ENCODE assay signal across 7 mouse cellular contexts in the genomic region with DNA sequence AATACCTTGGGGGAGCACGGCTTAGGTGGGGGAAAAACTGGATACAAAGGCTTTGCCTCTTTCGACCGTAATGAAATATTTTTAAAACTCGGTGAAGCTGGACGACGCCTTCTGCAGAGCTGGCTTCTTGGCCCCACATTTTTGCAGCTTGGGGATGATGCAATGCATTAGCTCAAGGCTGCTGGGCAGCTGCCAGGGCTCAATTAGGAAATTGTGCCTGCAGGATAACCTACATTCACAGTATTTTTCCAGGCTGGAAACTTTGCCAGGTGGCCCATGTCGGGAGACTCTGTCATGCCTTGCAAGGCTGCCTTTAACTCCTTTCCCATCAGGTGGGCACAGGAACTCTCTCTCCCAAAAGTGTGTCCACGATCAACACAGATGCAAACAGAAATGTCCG. TPM values are rescaled to one million over a fixed set of nuclear protein-coding genes. Genes with fewer than 3 reads are reported as not detected.
DNase-seq lines count a peak whose midpoint lies in the region; ATAC-seq and TF ChIP-seq lines count a peak whose summit lies in the region.

No protein-coding gene starts in this region.

- H3K27ac ChIP-seq in heart, embryonic 12.5 days (ENCODE audit: poor library complexity, severe bottlenecking): peak overlapping the region; percentile 67
- H3K27ac ChIP-seq in limb, embryonic 12.5 days: peak overlapping the region; percentile 93
- H3K27ac ChIP-seq in stomach, embryonic 16.5 days (ENCODE audit: low read length): peak overlapping the region; percentile 64
- H3K27ac ChIP-seq in thymus, adult 2 months (ENCODE audit: control insufficient read depth, insufficient read depth, low read length): no peak overlapping the region

- H3K4me2 ChIP-seq in heart, embryonic 12.5 days: no peak overlapping the region
- no peak overlapping the region for H3K4me2 ChIP-seq in limb, embryonic 12.5 days
- H3K4me2 ChIP-seq in stomach, embryonic 16.5 days (ENCODE audit: low read depth, low read length): no peak overlapping the region

- peak; percentile 84 for DNase-seq in urinary bladder, postnatal 14 days (ENCODE audit: low spot score)
- DNase-seq in urinary bladder, postnatal 10 days (ENCODE audit: low spot score): no peak
- peak; percentile 96 for DNase-seq in cerebellum, adult 9-10 months
- no peak for DNase-seq in thymus, adult 2 months

- H3K27me3 ChIP-seq in heart, embryonic 12.5 days (replicated peaks): no peaks in the 10 kb centered on the region
- H3K27me3 ChIP-seq in limb, embryonic 12.5 days: no peaks in the 10 kb centered on the region
- H3K27me3 ChIP-seq in stomach, embryonic 16.5 days (ENCODE audit: control insufficient read depth, insufficient read depth, low read length): no peaks in the 10 kb centered on the region
- no peaks in the 10 kb centered on the region for H3K27me3 ChIP-seq in thymus, adult 2 months (ENCODE audit: control insufficient read depth, insufficient read depth, low read length)

- no peak for TF ChIP-seq POLR2A in thymus, adult 2 months (IDR thresholded peaks at IDR 0.05; ENCODE audit: control insufficient read depth, extremely low read depth, insufficient read depth, low read length, poor library complexity)

- no peak overlapping the region for H3K9ac ChIP-seq in heart, embryonic 12.5 days
- no peak overlapping the region for H3K9ac ChIP-seq in limb, embryonic 12.5 days (replicated peaks)
- 0 out of 2 replicates have a peak overlapping the region, but pooled peaks have one; percentile 12 for H3K9ac ChIP-seq in stomach, embryonic 16.5 days (ENCODE audit: low read length)

- H3K9me3 ChIP-seq in heart, embryonic 12.5 days (replicated peaks): 0 out of 2 replicates have a peak, but pooled peaks cover 3% of the 10 kb centered on the region
- no peaks in the 10 kb centered on the region for H3K9me3 ChIP-seq in limb, embryonic 12.5 days
- no peaks in the 10 kb centered on the region for H3K9me3 ChIP-seq in stomach, embryonic 16.5 days (replicated peaks; ENCODE audit: control insufficient read depth, low read length)

- no peaks in the 10 kb centered on the region for H3K36me3 ChIP-seq in heart, embryonic 12.5 days
- no peaks in the 10 kb centered on the region for H3K36me3 ChIP-seq in limb, embryonic 12.5 days
- H3K36me3 ChIP-seq in stomach, embryonic 16.5 days (ENCODE audit: control insufficient read depth, insufficient read depth, low read length): no peaks in the 10 kb centered on the region
- H3K36me3 ChIP-seq in thymus, adult 2 months (ENCODE audit: control insufficient read depth, insufficient read depth, low read length): no peaks in the 10 kb centered on the region

- no peak overlapping the region for H3K4me3 ChIP-seq in heart, embryonic 12.5 days
- no peak overlapping the region for H3K4me3 ChIP-seq in limb, embryonic 12.5 days (replicated peaks)
- no peak overlapping the region for H3K4me3 ChIP-seq in stomach, embryonic 16.5 days (replicated peaks; ENCODE audit: low read length)
- no peak overlapping the region for H3K4me3 ChIP-seq in thymus, adult 2 months (ENCODE audit: control insufficient read depth, insufficient read depth, low read length)

- ATAC-seq in heart, embryonic 12.5 days (ENCODE audit: insufficient number of reproducible peaks, low FRiP score): no peak; the same call in 1 of the 2 replicates
- ATAC-seq in limb, embryonic 12.5 days (ENCODE audit: insufficient number of reproducible peaks, insufficient read depth, low FRiP score, low TSS enrichment, low read depth): no peak
- ATAC-seq in stomach, embryonic 16.5 days (ENCODE audit: insufficient read depth, low FRiP score): no peak

- no peak for TF ChIP-seq CTCF in thymus, adult 2 months (IDR thresholded peaks at IDR 0.05; ENCODE audit: borderline replicate concordance, control insufficient read depth, extremely low read depth, insufficient read depth, low read length, poor library complexity)

- 57% methylated on average over 9 of the region's 9 CpGs for WGBS in heart, embryonic 12.5 days
- 55% methylated on average over 9 of the region's 9 CpGs for WGBS in limb, embryonic 12.5 days
- WGBS in stomach, embryonic 16.5 days: 30% methylated on average over 9 of the region's 9 CpGs
- WGBS in thymus, adult 2 months: 89% methylated on average over 9 of the region's 9 CpGs

- peaks cover 45% of the 10 kb centered on the region for H3K4me1 ChIP-seq in heart, embryonic 12.5 days (replicated peaks)
- peaks cover 47% of the 10 kb centered on the region for H3K4me1 ChIP-seq in limb, embryonic 12.5 days (replicated peaks)
- H3K4me1 ChIP-seq in stomach, embryonic 16.5 days (ENCODE audit: control insufficient read depth, insufficient read depth, low read length): peaks cover 23% of the 10 kb centered on the region
- peaks cover 11% of the 10 kb centered on the region for H3K4me1 ChIP-seq in thymus, adult 2 months (replicated peaks; ENCODE audit: control insufficient read depth, insufficient read depth, low read length)

RNA-seq across cellular contexts. Expression of a gene that starts 6.4 kb away (rescaled TPM):
- 53.4 and 56.6 TPM in 2 replicates for polyA plus RNA-seq in heart, embryonic 12.5 days (2016; fragmentation: Nextera tagmentation; extraction: Ambion mirVana)
- 52.6 and 57.5 TPM in 2 replicates for polyA plus RNA-seq in limb, embryonic 12.5 days (2016; fragmentation: Nextera tagmentation; extraction: Ambion mirVana)
- 61.7 and 62.5 TPM in 2 replicates for polyA plus RNA-seq in stomach, embryonic 16.5 days (2015; fragmentation: Nextera tagmentation; extraction: Ambion mirVana)
- polyA plus RNA-seq in thymus, adult 2 months (2012; rRNA removed): 75.6 and 84.8 TPM in 2 replicates

Comparison
In these comparisons a context has a peak if more than half of its experiments do, and no peak if none do; other contexts are left out.
1. DNase-seq: peak in urinary bladder, postnatal 14 days (single experiment) and cerebellum, adult 9-10 months (single experiment); none in urinary bladder, postnatal 10 days (single experiment) and thymus, adult 2 months (single experiment).